Mouse (Mus musculus) heart, embryonic 11.5 days (tissue): Measurements from ENCODE around the gene Osbpl11. TPM values are rescaled to one million over a fixed set of nuclear protein-coding genes. Genes with fewer than 3 reads are reported as not detected.

Experiments used
- ATAC-seq: fragments of 200-750 bp; cut with Nextera tagmentation; replicated peaks from 2 replicates; pipeline ENCODE4 v1.8.0; 2017; ENCODE audit warnings: moderate library complexity; ENCODE audit not compliant: insufficient number of reproducible peaks, low FRiP score, low TSS enrichment
- H3K27ac ChIP-seq: fragments of 300-500 bp; sonication (generic); 2 replicates; pipeline ENCODE4 v1.5.1; 2014; ENCODE audit warnings: mild to moderate bottlenecking, low read depth, low read length
- H3K27me3 ChIP-seq: fragments of 300-500 bp; sonication (generic); 2 replicates; pipeline ENCODE4 v1.6.1; 2014; ENCODE audit warnings: mild to moderate bottlenecking, low read length, mixed read lengths; ENCODE audit not compliant: control insufficient read depth, insufficient read depth
- H3K36me3 ChIP-seq: fragments of 300-500 bp; sonication (generic); 2 replicates; pipeline ENCODE4 v1.6.1; 2014; ENCODE audit warnings: mild to moderate bottlenecking, low read length, moderate library complexity, mixed read lengths; ENCODE audit not compliant: control insufficient read depth, insufficient read depth
- H3K4me1 ChIP-seq: fragments of 300-500 bp; sonication (generic); 2 replicates; pipeline ENCODE4 v1.6.1; 2014; ENCODE audit warnings: low read length; ENCODE audit not compliant: control insufficient read depth, insufficient read depth
- H3K4me2 ChIP-seq: fragments of 300-500 bp; sonication (generic); 2 replicates; pipeline ENCODE4 v1.6.1; 2014; ENCODE audit warnings: mild to moderate bottlenecking, moderate library complexity
- H3K4me3 ChIP-seq: fragments of 300-500 bp; sonication (generic); 2 replicates; pipeline ENCODE4 v1.5.1; 2014; ENCODE audit warnings: low read depth, low read length
- H3K9ac ChIP-seq: fragments of 300-500 bp; sonication (generic); 2 replicates; pipeline ENCODE4 v1.6.1; 2014; ENCODE audit warnings: mild to moderate bottlenecking, low read depth, low read length, moderate library complexity
- H3K9me3 ChIP-seq: fragments of 300-500 bp; sonication (generic); replicated peaks from 2 replicates; pipeline ENCODE4 v1.6.1; 2016; ENCODE audit warnings: low read length; ENCODE audit not compliant: control insufficient read depth
- WGBS: fragments of 180-500 bp; shearing (Covaris S2); extraction: QIAGEN DNeasy Blood & Tissue Kit; methylation state at CpG from one replicate; pipeline ENCODE4 v1.1.7; 2014; ENCODE audit not compliant: insufficient replicate concordance; 5-methylcytosine and 5-hydroxymethylcytosine counted together
- polyA plus RNA-seq: library from polyadenylated mRNA; unstranded; fragments of >200 nt; fragmentation: Nextera tagmentation; extraction: Ambion mirVana; gene quantifications from 2 replicates; pipeline ENCODE4 v1.2.1, GENCODE M21; 2014

The Osbpl11 gene
- polyA plus RNA-seq, 1 experiment from 2014 or later, result 15.1 TPM

- no peaks in the 10 kb centered on the region for H3K27me3 ChIP-seq
- H3K9me3 ChIP-seq, result no peaks in the 10 kb centered on the region
- no peak for ATAC-seq
- no peak overlapping the region for H3K4me2 ChIP-seq
- no peak overlapping the region for H3K9ac ChIP-seq
- WGBS, result 90% methylated on average over 12 of the region's 12 CpGs
- no peak overlapping the region for H3K27ac ChIP-seq
- H3K4me1 ChIP-seq, result no peaks in the 10 kb centered on the region
- peaks cover 3% of the 10 kb centered on the region; the same call in 1 of the 2 replicates for H3K36me3 ChIP-seq
- no peak overlapping the region for H3K4me3 ChIP-seq
Observed at GRCm38 (mm10) chr16:33234128-33234527, 49.3 kb downstream of the Osbpl11 start.

- no peak for ATAC-seq
- no peaks in the 10 kb centered on the region for H3K9me3 ChIP-seq
Observed at GRCm38 (mm10) chr16:33236151-33236550, 51.3 kb downstream of the Osbpl11 start.

GRCm38 (mm10) chr16:33239305-33239704 is 54.4 kb downstream of the Osbpl11 start:
- no peak overlapping the region for H3K4me3 ChIP-seq
- no peak for ATAC-seq
- no peak overlapping the region for H3K27ac ChIP-seq
- no peaks in the 10 kb centered on the region for H3K9me3 ChIP-seq
- no peaks in the 10 kb centered on the region for H3K4me1 ChIP-seq
- no peak overlapping the region for H3K9ac ChIP-seq
- H3K36me3 ChIP-seq, result peaks cover 13% of the 10 kb centered on the region
- WGBS, result 84% methylated on average over 2 of the region's 2 CpGs
- no peak overlapping the region for H3K4me2 ChIP-seq
- no peaks in the 10 kb centered on the region for H3K27me3 ChIP-seq

More at GRCm38 (mm10) chr16:33236151-33236550, 51.3 kb downstream of the Osbpl11 start:
- H3K36me3 ChIP-seq, result peaks cover 3% of the 10 kb centered on the region
- H3K4me2 ChIP-seq, result no peak overlapping the region
- no peaks in the 10 kb centered on the region for H3K4me1 ChIP-seq
- H3K27me3 ChIP-seq, result no peaks in the 10 kb centered on the region
- 83% methylated on average over 6 of the region's 6 CpGs for WGBS
- H3K27ac ChIP-seq, result no peak overlapping the region
- no peak overlapping the region for H3K9ac ChIP-seq
- H3K4me3 ChIP-seq, result no peak overlapping the region

- H3K36me3 ChIP-seq, result peaks cover 10% of the 10 kb centered on the region
- H3K27ac ChIP-seq, result no peak overlapping the region
- ATAC-seq, result no peak
- H3K4me3 ChIP-seq, result no peak overlapping the region
- WGBS, result 75% methylated on average over 6 of the region's 6 CpGs
- H3K27me3 ChIP-seq, result no peaks in the 10 kb centered on the region
- no peaks in the 10 kb centered on the region for H3K9me3 ChIP-seq
- no peak overlapping the region for H3K9ac ChIP-seq
- H3K4me2 ChIP-seq, result no peak overlapping the region
- H3K4me1 ChIP-seq, result no peaks in the 10 kb centered on the region
Observed at GRCm38 (mm10) chr16:33242046-33242445, 57.2 kb downstream of the Osbpl11 start.

- ATAC-seq, result no peak
- H3K4me1 ChIP-seq, result no peaks in the 10 kb centered on the region
Observed at GRCm38 (mm10) chr16:33244136-33244691, 59.3 kb downstream of the Osbpl11 start.

GRCm38 (mm10) chr16:33244933-33245470 is 60.1 kb downstream of the Osbpl11 start:
- 90% methylated on average over 9 of the region's 9 CpGs for WGBS
- H3K9ac ChIP-seq, result no peak overlapping the region
- no peak overlapping the region for H3K27ac ChIP-seq
- H3K36me3 ChIP-seq, result peaks cover 10% of the 10 kb centered on the region; the same call in 1 of the 2 replicates
- no peak overlapping the region for H3K4me2 ChIP-seq
- no peaks in the 10 kb centered on the region for H3K9me3 ChIP-seq
- no peak overlapping the region for H3K4me3 ChIP-seq
- ATAC-seq, result no peak
- no peaks in the 10 kb centered on the region for H3K27me3 ChIP-seq
- H3K4me1 ChIP-seq, result no peaks in the 10 kb centered on the region

More at GRCm38 (mm10) chr16:33244136-33244691, 59.3 kb downstream of the Osbpl11 start:
- 86% methylated on average over 6 of the region's 6 CpGs for WGBS
- Histone ChIP-seq H3K36me3 (peaks cover 10% of the 10 kb centered on the region), H3K27ac (no peak overlapping the region), H3K9me3 (no peaks in the 10 kb centered on the region), H3K9ac (no peak overlapping the region), H3K27me3 (no peaks in the 10 kb centered on the region), H3K4me2 (no peak overlapping the region), H3K4me3 (no peak overlapping the region)

GRCm38 (mm10) chr16:33246526-33246925 is 61.7 kb downstream of the Osbpl11 start:
- no peaks in the 10 kb centered on the region for H3K9me3 ChIP-seq
- no peak for ATAC-seq
- 81% methylated on average over 5 of the region's 5 CpGs for WGBS
- no peak overlapping the region for H3K9ac ChIP-seq
- H3K4me3 ChIP-seq, result no peak overlapping the region
- H3K4me2 ChIP-seq, result no peak overlapping the region
- H3K27me3 ChIP-seq, result no peaks in the 10 kb centered on the region
- peaks cover 7% of the 10 kb centered on the region; the same call in 1 of the 2 replicates for H3K36me3 ChIP-seq
- no peaks in the 10 kb centered on the region for H3K4me1 ChIP-seq
- H3K27ac ChIP-seq, result no peak overlapping the region

GRCm38 (mm10) chr16:33247006-33247405 is 62.1 kb downstream of the Osbpl11 start:
- 75% methylated on average over 2 of the region's 2 CpGs for WGBS
- Histone ChIP-seq H3K4me1 (0 out of 2 replicates have a peak, but pooled peaks cover 1% of the 10 kb centered on the region), H3K36me3 (peaks cover 7% of the 10 kb centered on the region; the same call in 1 of the 2 replicates), H3K27me3 (no peaks in the 10 kb centered on the region), H3K27ac (no peak overlapping the region), H3K9ac (no peak overlapping the region), H3K4me3 (no peak overlapping the region), H3K4me2 (no peak overlapping the region), H3K9me3 (no peaks in the 10 kb centered on the region)
- no peak for ATAC-seq
